ENCODE assay signal across 31 mouse cellular contexts in genomic region chr8:94129133-94129789, GRCm38 (mm10). TPM values are rescaled to one million over a fixed set of nuclear protein-coding genes. Genes with fewer than 3 reads are reported as not detected.
DNase-seq lines count a peak whose midpoint lies in the region; ATAC-seq lines count a peak whose summit lies in the region.
"Had no signal": no experiment of that assay in that cellular context is flagged by ENCODE, and none has a peak within 500 bp of the region (broad histone marks: within the 10 kb centered on the region; RNA-seq: fewer than 3 reads in every experiment).

No protein-coding gene starts in this region.

- H3K27me3 ChIP-seq in forebrain, embryonic 13.5 days, result no peaks in the 10 kb centered on the region
- H3K27me3 ChIP-seq in forebrain, embryonic 11.5 days (ENCODE audit: control insufficient read depth, insufficient read depth, low read length), result no peaks in the 10 kb centered on the region
- H3K27me3 ChIP-seq: embryonic facial prominence, embryonic 15.5 days had no signal

- ATAC-seq in forebrain, embryonic 13.5 days, result peak; percentile 67; the same call in 1 of the 2 replicates
- ATAC-seq in forebrain, embryonic 11.5 days (replicated peaks; ENCODE audit: low FRiP score), result no peak
- peak; percentile 81 for ATAC-seq in frontal cortex, adult (ENCODE audit: low TSS enrichment)
- ATAC-seq: activated CD4-positive, CD25-positive, alpha-beta regulatory T cell, adult 4 months; hindbrain, postnatal 0 days; inflammation-experienced regulatory T-cells, adult 6 months; intestine, embryonic 16.5 days had no signal

- WGBS in forebrain, embryonic 13.5 days, result 71% methylated on average over 6 of the region's 6 CpGs
- WGBS in forebrain, embryonic 11.5 days, result 76% methylated on average over 6 of the region's 6 CpGs

- H3K4me1 ChIP-seq in forebrain, embryonic 13.5 days, result peaks cover 17% of the 10 kb centered on the region
- H3K4me1 ChIP-seq in forebrain, embryonic 11.5 days (replicated peaks; ENCODE audit: control insufficient read depth, insufficient read depth, low read length), result 0 out of 2 replicates have a peak, but pooled peaks cover 2% of the 10 kb centered on the region
- H3K4me1 ChIP-seq: embryonic facial prominence, embryonic 12.5 days; embryonic facial prominence, embryonic 15.5 days; heart, embryonic 10.5 days; heart, embryonic 13.5 days had no signal

- no peak overlapping the region for H3K9ac ChIP-seq in forebrain, embryonic 13.5 days
- no peak overlapping the region for H3K9ac ChIP-seq in forebrain, embryonic 11.5 days (ENCODE audit: low read length)
- H3K9ac ChIP-seq: embryonic facial prominence, embryonic 12.5 days; embryonic facial prominence, embryonic 15.5 days; heart, embryonic 13.5 days; hindbrain, embryonic 14.5 days had no signal

- H3K4me2 ChIP-seq in forebrain, embryonic 13.5 days, result no peak overlapping the region
- no peak overlapping the region for H3K4me2 ChIP-seq in forebrain, embryonic 11.5 days (ENCODE audit: low read depth, low read length, severe bottlenecking)
- H3K4me2 ChIP-seq: embryonic facial prominence, embryonic 12.5 days; embryonic facial prominence, embryonic 15.5 days; heart, embryonic 13.5 days; hindbrain, embryonic 14.5 days had no signal

- H3K27ac ChIP-seq in forebrain, embryonic 13.5 days, result no peak overlapping the region
- no peak overlapping the region for H3K27ac ChIP-seq in forebrain, embryonic 11.5 days (ENCODE audit: low read depth, low read length)
- H3K27ac ChIP-seq: embryonic facial prominence, embryonic 12.5 days; embryonic facial prominence, embryonic 15.5 days; heart, adult 2 months; heart, embryonic 10.5 days; heart, embryonic 13.5 days; hindbrain, embryonic 14.5 days; hindbrain, postnatal 0 days had no signal

- H3K9me3 ChIP-seq in forebrain, embryonic 13.5 days (replicated peaks), result no peaks in the 10 kb centered on the region
- H3K9me3 ChIP-seq in forebrain, embryonic 11.5 days (ENCODE audit: control insufficient read depth, low read length), result no peaks in the 10 kb centered on the region
- H3K9me3 ChIP-seq: embryonic facial prominence, embryonic 12.5 days; embryonic facial prominence, embryonic 15.5 days; heart, embryonic 10.5 days; heart, embryonic 13.5 days had no signal

- no peaks in the 10 kb centered on the region for H3K36me3 ChIP-seq in forebrain, embryonic 13.5 days (ENCODE audit: poor library complexity, severe bottlenecking)
- H3K36me3 ChIP-seq in forebrain, embryonic 11.5 days (ENCODE audit: control insufficient read depth, insufficient read depth, low read length), result no peaks in the 10 kb centered on the region
- H3K36me3 ChIP-seq: embryonic facial prominence, embryonic 12.5 days; embryonic facial prominence, embryonic 15.5 days; heart, embryonic 10.5 days; heart, embryonic 13.5 days had no signal

- H3K4me3 ChIP-seq in forebrain, embryonic 13.5 days, result no peak overlapping the region
- no peak overlapping the region for H3K4me3 ChIP-seq in forebrain, embryonic 11.5 days (ENCODE audit: low read depth, low read length)
- H3K4me3 ChIP-seq: embryonic facial prominence, embryonic 12.5 days; embryonic facial prominence, embryonic 15.5 days; heart, adult 2 months; heart, embryonic 10.5 days; heart, embryonic 13.5 days had no signal

- DNase-seq in forebrain, embryonic 11.5 days (ENCODE audit: low spot score), result no peak
- DNase-seq in frontal cortex, adult 2 months (ENCODE audit: extremely low spot score in 1 of 2, low spot score in 1 of 2), result no peak
- DNase-seq in brain, embryonic 18.5 days (ENCODE audit: low read depth, low spot score), result peak; percentile 60
- no peak for DNase-seq in heart, adult 18-20 months
- DNase-seq in cerebellum, postnatal 14 days, result no peak
- DNase-seq: adrenal gland, adult 8-10 months; adrenal gland, postnatal 36 days; cerebellum, adult 18-20 months; cerebellum, adult 9-10 months; cerebellum, postnatal 25 days; gastrocnemius, postnatal 25 days; heart, adult 2 months; heart, postnatal 14 days; heart, postnatal 4 days; kidney, adult 18-20 months had no signal

RNA-seq across cellular contexts. Expression of gene Mt4, which starts 7.7 kb away (rescaled TPM):
- polyA plus RNA-seq in forebrain, embryonic 13.5 days (2015; fragmentation: Nextera tagmentation; extraction: Ambion mirVana), result not detected in 2 replicates
- not detected in 2 replicates for polyA plus RNA-seq in forebrain, embryonic 11.5 days (2014; fragmentation: Nextera tagmentation; extraction: Ambion mirVana)
- not detected in 2 replicates for polyA plus RNA-seq in frontal cortex, adult 2 months (2012; rRNA removed)
- not detected for total RNA-seq in heart, adult 18-20 months (2021)
- total RNA-seq: adrenal gland, adult 8-10 months; adrenal gland, postnatal 36 days; common myeloid progenitor, adult 5-6 weeks; gastrocnemius, adult 8-10 months; gastrocnemius, postnatal 25 days; heart, adult 2 months; heart, postnatal 14 days; heart, postnatal 4 days; hindbrain, postnatal 0 days had no signal
- polyA plus RNA-seq: activated CD4-positive, CD25-positive, alpha-beta regulatory T cell, adult 4 months; embryonic facial prominence, embryonic 12.5 days; gonadal fat pad, adult 2 months; heart, adult 2 months; heart, embryonic 10.5 days; heart, embryonic 13.5 days; heart, embryonic 16.5 days; hindbrain, embryonic 11.5 days; hindbrain, embryonic 14.5 days; hindbrain, postnatal 0 days; inflammation-experienced regulatory T-cells, adult 6 months had no signal

RNA-seq across cellular contexts. Expression of gene Mt3, which starts 23.1 kb away (rescaled TPM):
- polyA plus RNA-seq in forebrain, embryonic 13.5 days (2015; fragmentation: Nextera tagmentation; extraction: Ambion mirVana), result 188 and 208 TPM in 2 replicates
- 43.6 and 52.3 TPM in 2 replicates for polyA plus RNA-seq in forebrain, embryonic 11.5 days (2014; fragmentation: Nextera tagmentation; extraction: Ambion mirVana)
- polyA plus RNA-seq in frontal cortex, adult 2 months (2012; rRNA removed), result 1,770 and 2,382 TPM in 2 replicates
- total RNA-seq in heart, adult 18-20 months (2021), result 1 to 10 TPM; 2.2 to 2.4 TPM
- total RNA-seq: common myeloid progenitor, adult 5-6 weeks had no signal
- polyA plus RNA-seq: activated CD4-positive, CD25-positive, alpha-beta regulatory T cell, adult 4 months had no signal

RNA-seq across cellular contexts. Expression of gene Bbs2, which starts 30.5 kb away (rescaled TPM):
- polyA plus RNA-seq in forebrain, embryonic 13.5 days (2015; fragmentation: Nextera tagmentation; extraction: Ambion mirVana), result 16.9 and 23.7 TPM in 2 replicates
- 23.3 and 23.8 TPM in 2 replicates for polyA plus RNA-seq in forebrain, embryonic 11.5 days (2014; fragmentation: Nextera tagmentation; extraction: Ambion mirVana)
- 75.0 and 93.6 TPM in 2 replicates for polyA plus RNA-seq in frontal cortex, adult 2 months (2012; rRNA removed)
- 10 to 100 TPM in 1 of 2 experiments, 1 to 10 TPM in 1; 7.6 to 10.1 TPM for total RNA-seq in heart, adult 18-20 months (2021)

RNA-seq across cellular contexts. Expression of gene Mt2, which starts 43.2 kb away (rescaled TPM):
- 41.0 and 48.0 TPM in 2 replicates for polyA plus RNA-seq in forebrain, embryonic 13.5 days (2015; fragmentation: Nextera tagmentation; extraction: Ambion mirVana)
- polyA plus RNA-seq in forebrain, embryonic 11.5 days (2014; fragmentation: Nextera tagmentation; extraction: Ambion mirVana), result 36.5 and 39.0 TPM in 2 replicates
- polyA plus RNA-seq in frontal cortex, adult 2 months (2012; rRNA removed), result 352 and 451 TPM in 2 replicates
- 10 to 100 TPM; 24.4 to 89.7 TPM for total RNA-seq in heart, adult 18-20 months (2021)
- polyA plus RNA-seq: activated CD4-positive, CD25-positive, alpha-beta regulatory T cell, adult 4 months had no signal

RNA-seq across cellular contexts. Expression of gene Mt1, which starts 49.6 kb away (rescaled TPM):
- polyA plus RNA-seq in forebrain, embryonic 13.5 days (2015; fragmentation: Nextera tagmentation; extraction: Ambion mirVana), result 91.0 and 105 TPM in 2 replicates
- 109 and 120 TPM in 2 replicates for polyA plus RNA-seq in forebrain, embryonic 11.5 days (2014; fragmentation: Nextera tagmentation; extraction: Ambion mirVana)
- polyA plus RNA-seq in frontal cortex, adult 2 months (2012; rRNA removed), result 874 and 1,481 TPM in 2 replicates
- 100 to 1,000 TPM; 240 to 413 TPM for total RNA-seq in heart, adult 18-20 months (2021)
